Mouse (Mus musculus) myocyte (in vitro differentiated cells): ENCODE results near the gene Gabra5.

Experiments used
- E2F4 ChIP-seq: IDR thresholded peaks from one replicate; pipeline ENCODE4 v1.6.1; 2011; ENCODE audit warnings: mild to moderate bottlenecking, control low read depth, moderate library complexity; ENCODE audit not compliant: insufficient read depth
- MAX ChIP-seq: IDR thresholded peaks from one replicate; pipeline ENCODE4 v1.6.1; 2011; ENCODE audit warnings: low read depth, mild to moderate bottlenecking, control low read depth
- POLR2A ChIP-seq: IDR thresholded peaks from one replicate; pipeline ENCODE4 v1.6.1; 2011; ENCODE audit warnings: low read depth, mild to moderate bottlenecking, control low read depth, moderate library complexity; ENCODE audit not compliant: insufficient read length
- POLR2AphosphoS2 ChIP-seq: IDR thresholded peaks from one replicate; pipeline ENCODE4 v1.6.1; 2011; ENCODE audit warnings: low read depth, control low read depth; ENCODE audit not compliant: insufficient read length
- TCF12 ChIP-seq: IDR thresholded peaks from one replicate; pipeline ENCODE4 v1.6.1; 2011; ENCODE audit warnings: mild to moderate bottlenecking, control low read depth; ENCODE audit not compliant: poor library complexity, insufficient read depth, severe bottlenecking

DNA sequence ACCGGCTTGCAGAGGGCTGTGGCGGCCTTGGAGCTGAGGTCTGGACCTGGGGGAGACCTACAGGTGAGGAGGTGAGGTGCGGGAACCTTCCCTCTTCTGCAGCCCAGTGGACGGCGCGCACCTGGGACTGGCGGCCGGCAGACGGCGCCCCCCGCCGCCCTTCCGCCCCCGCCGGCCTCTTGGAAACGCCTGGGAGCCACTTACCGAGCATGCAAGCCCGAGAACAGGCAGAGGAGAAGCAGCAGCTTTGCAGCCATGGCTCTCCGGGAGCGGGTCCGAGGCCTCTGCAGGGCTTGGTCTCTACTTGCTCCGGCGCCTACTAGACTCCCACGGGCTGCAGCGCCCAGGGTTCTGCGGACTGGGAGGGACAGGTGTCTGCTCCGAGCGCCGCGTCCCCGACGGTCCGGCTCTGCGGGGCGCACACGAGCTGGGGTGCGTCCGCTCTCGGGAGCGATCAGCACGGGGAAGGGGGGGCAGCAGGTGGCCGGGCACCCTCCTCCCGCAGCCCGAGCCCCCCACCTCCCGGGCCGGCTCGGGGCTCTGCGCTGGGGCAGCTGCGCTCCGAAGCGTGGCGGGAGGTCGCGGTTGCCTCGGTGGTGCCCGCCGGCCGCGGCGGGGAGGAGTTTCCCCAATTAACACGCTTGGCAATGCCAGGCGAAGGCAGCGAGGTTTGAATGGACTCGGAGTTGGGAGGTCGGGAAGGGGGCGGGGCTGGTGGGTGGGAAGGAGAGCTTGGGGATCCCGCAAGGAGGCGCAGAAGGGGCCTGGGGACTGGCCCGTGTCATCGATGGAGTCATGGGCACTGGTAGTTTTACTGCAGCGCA lies 123.1 kb downstream of the Gabra5 start, which contains the start of gene Gabrg3:
- TF ChIP-seq TCF12 (no peak), E2F4 (no peak), POLR2AphosphoS2 (no peak), POLR2A (no peak), MAX (no peak)
